In genomic region chr14:108748730-108749129, GRCm38 (mm10) we compare ENCODE assay signal across 32 mouse cellular contexts.
"Had no signal": no experiment of that assay in that cellular context is flagged by ENCODE, and none has a peak within 500 bp of the region (broad histone marks: within the 10 kb centered on the region; RNA-seq: fewer than 3 reads in every experiment).

No protein-coding gene starts in this region.

- H3K36me3 ChIP-seq: heart, embryonic 13.5 days; hindbrain, embryonic 10.5 days; hindbrain, embryonic 12.5 days; hindbrain, embryonic 13.5 days; hindbrain, embryonic 15.5 days; intestine, embryonic 15.5 days; kidney, embryonic 15.5 days had no signal

- H3K4me3 ChIP-seq: heart, adult 2 months; heart, embryonic 13.5 days; hindbrain, embryonic 10.5 days; hindbrain, embryonic 12.5 days; hindbrain, embryonic 13.5 days; hindbrain, embryonic 15.5 days; intestine, embryonic 15.5 days; kidney, embryonic 15.5 days; layer of hippocampus, adult 2 months; left cerebral cortex, adult 2 months had no signal

- H3K27me3 ChIP-seq: heart, embryonic 13.5 days; hindbrain, embryonic 12.5 days; hindbrain, embryonic 13.5 days; hindbrain, embryonic 15.5 days; intestine, embryonic 15.5 days; kidney, embryonic 15.5 days had no signal

- ATAC-seq: hindbrain, embryonic 16.5 days; hindbrain, postnatal 0 days; inflammation-experienced regulatory T-cells, adult 6 months; intestine, embryonic 15.5 days; intestine, embryonic 16.5 days; intestine, postnatal 0 days had no signal

- H3K27ac ChIP-seq: heart, adult 2 months; hindbrain, embryonic 10.5 days; hindbrain, embryonic 12.5 days; hindbrain, embryonic 13.5 days; hindbrain, embryonic 14.5 days; hindbrain, embryonic 15.5 days; hindbrain, postnatal 0 days; intestine, embryonic 15.5 days; kidney, embryonic 15.5 days; kidney, postnatal 0 days; layer of hippocampus, adult 2 months; left cerebral cortex, adult 2 months had no signal

- H3K4me1 ChIP-seq: heart, embryonic 13.5 days; hindbrain, embryonic 10.5 days; hindbrain, embryonic 12.5 days; hindbrain, embryonic 13.5 days; hindbrain, embryonic 15.5 days; intestine, embryonic 15.5 days; kidney, embryonic 15.5 days had no signal

- DNase-seq: heart, adult 2 months; heart, postnatal 14 days; heart, postnatal 36 days; heart, postnatal 4 days; kidney, adult 11 months; kidney, adult 18-20 months; kidney, adult 2 months; kidney, adult 8-10 months; kidney, adult 9 months; kidney, postnatal 10 days; kidney, postnatal 14 days; kidney, postnatal 25 days; kidney, postnatal 36 days; kidney, postnatal 4 days; layer of hippocampus, adult 9-11 months; layer of hippocampus, postnatal 36 days had no signal

- H3K9ac ChIP-seq: heart, embryonic 13.5 days; hindbrain, embryonic 12.5 days; hindbrain, embryonic 13.5 days; hindbrain, embryonic 14.5 days; hindbrain, embryonic 15.5 days; intestine, embryonic 15.5 days; kidney, embryonic 15.5 days had no signal

- H3K9me3 ChIP-seq: heart, embryonic 13.5 days; hindbrain, embryonic 10.5 days; hindbrain, embryonic 12.5 days; hindbrain, embryonic 13.5 days; hindbrain, embryonic 15.5 days; intestine, embryonic 15.5 days; kidney, embryonic 15.5 days had no signal

- H3K4me2 ChIP-seq: heart, embryonic 13.5 days; hindbrain, embryonic 12.5 days; hindbrain, embryonic 13.5 days; hindbrain, embryonic 14.5 days; hindbrain, embryonic 15.5 days; intestine, embryonic 15.5 days; kidney, embryonic 15.5 days had no signal
